Mouse (Mus musculus): Measurements from ENCODE around the gene Bicral. TPM values are rescaled to one million over a fixed set of nuclear protein-coding genes. Genes with fewer than 3 reads are reported as not detected.
"Not testable (repeated sequence)": the region's sequence is repeated elsewhere in the genome, so short reads cannot be mapped to it uniquely, and the experiment has no call there.

Bicral gene
- polyA plus RNA-seq, 1 experiment from 2014 or later = 2.6 TPM

- Histone ChIP-seq H3K36me3 (replicated peaks) (peaks cover 38% of the 10 kb centered on the region), H3K27me3 (no peaks in the 10 kb centered on the region), H3K9me3 (replicated peaks) (no peaks in the 10 kb centered on the region), H3K4me3 (replicated peaks) (peak within 1 kb of the TSS; percentile 75), H3K4me2 (peak within 1 kb of the TSS; percentile 87), H3K9ac (peak within 1 kb of the TSS; percentile 71), H3K27ac (replicated peaks) (peak within 1 kb of the TSS; percentile 81), H3K4me1 (replicated peaks) (peaks cover 28% of the 10 kb centered on the region)
- peak; percentile 79 for ATAC-seq (ENCODE audit: insufficient read depth)
- WGBS (ENCODE audit: insufficient replicate concordance) = under 1% methylated on average over 50 of the region's 50 CpGs
Observed at GRCm38 (mm10) chr17:46772404-46773277, 85.6 kb downstream of the Bicral start, which contains the start of gene 2310039H08Rik. Gene 2310039H08Rik (plus strand): TSS chr17:46772635.

- ATAC-seq (ENCODE audit: insufficient read depth) = no peak
- Histone ChIP-seq H3K9ac (peak overlapping the region; percentile 71), H3K27me3 (no peaks in the 10 kb centered on the region), H3K36me3 (replicated peaks) (peaks cover 32% of the 10 kb centered on the region), H3K9me3 (replicated peaks) (no peaks in the 10 kb centered on the region), H3K4me2 (peak overlapping the region; percentile 87), H3K27ac (replicated peaks) (peak overlapping the region; percentile 81), H3K4me3 (replicated peaks) (peak overlapping the region; percentile 75), H3K4me1 (replicated peaks) (peaks cover 28% of the 10 kb centered on the region)
- WGBS (ENCODE audit: insufficient replicate concordance) = 7% methylated on average over 5 of the region's 5 CpGs
Observed at GRCm38 (mm10) chr17:46772038-46772403, 86.3 kb downstream of the Bicral start.

GRCm38 (mm10) chr17:46771616-46772015, 86.7 kb downstream of the Bicral start:
- H3K27ac ChIP-seq (replicated peaks) = no peak overlapping the region
- peak overlapping the region; percentile 75 for H3K4me3 ChIP-seq (replicated peaks)
- no peak for ATAC-seq (ENCODE audit: insufficient read depth)
- WGBS (ENCODE audit: insufficient replicate concordance) = 64% methylated on average over 17 of the region's 17 CpGs
- H3K4me2 ChIP-seq = peak overlapping the region; percentile 87
- H3K4me1 ChIP-seq (replicated peaks) = peaks cover 28% of the 10 kb centered on the region
- peaks cover 27% of the 10 kb centered on the region for H3K36me3 ChIP-seq (replicated peaks)
- 0 out of 2 replicates have a peak overlapping the region, but pooled peaks have one; percentile 71 for H3K9ac ChIP-seq
- no peaks in the 10 kb centered on the region for H3K27me3 ChIP-seq
- H3K9me3 ChIP-seq (replicated peaks) = no peaks in the 10 kb centered on the region

GRCm38 (mm10) chr17:46771025-46771424, 87.3 kb downstream of the Bicral start:
- H3K27me3 ChIP-seq = no peaks in the 10 kb centered on the region
- 70% methylated on average over 4 of the region's 4 CpGs for WGBS (ENCODE audit: insufficient replicate concordance)
- H3K4me2 ChIP-seq = no peak overlapping the region
- no peak overlapping the region for H3K4me3 ChIP-seq (replicated peaks)
- H3K9me3 ChIP-seq (replicated peaks) = no peaks in the 10 kb centered on the region
- no peak overlapping the region for H3K27ac ChIP-seq (replicated peaks)
- no peak overlapping the region for H3K9ac ChIP-seq
- H3K36me3 ChIP-seq (replicated peaks) = peaks cover 22% of the 10 kb centered on the region
- ATAC-seq (ENCODE audit: insufficient read depth) = no peak
- peaks cover 28% of the 10 kb centered on the region for H3K4me1 ChIP-seq (replicated peaks)

GRCm38 (mm10) chr17:46770546-46770945, 87.7 kb downstream of the Bicral start:
- Histone ChIP-seq H3K9me3 (replicated peaks) (no peaks in the 10 kb centered on the region), H3K27ac (replicated peaks) (no peak overlapping the region), H3K27me3 (no peaks in the 10 kb centered on the region), H3K36me3 (replicated peaks) (peaks cover 17% of the 10 kb centered on the region), H3K9ac (no peak overlapping the region), H3K4me1 (replicated peaks) (peaks cover 28% of the 10 kb centered on the region), H3K4me3 (replicated peaks) (no peak overlapping the region), H3K4me2 (no peak overlapping the region)
- no peak for ATAC-seq (ENCODE audit: insufficient read depth)
- WGBS (ENCODE audit: insufficient replicate concordance) = 81% methylated on average over 11 of the region's 11 CpGs

- Histone ChIP-seq H3K36me3 (replicated peaks) (no peaks in the 10 kb centered on the region), H3K4me2 (no peak overlapping the region), H3K9me3 (replicated peaks) (no peaks in the 10 kb centered on the region), H3K27ac (replicated peaks) (no peak overlapping the region), H3K27me3 (no peaks in the 10 kb centered on the region), H3K4me3 (replicated peaks) (no peak overlapping the region), H3K4me1 (replicated peaks) (peaks cover 14% of the 10 kb centered on the region), H3K9ac (no peak overlapping the region)
- ATAC-seq (ENCODE audit: insufficient read depth) = no peak
- 41% methylated on average over 8 of the region's 8 CpGs for WGBS (ENCODE audit: insufficient replicate concordance)
Observed at GRCm38 (mm10) chr17:46767868-46768267, 90.4 kb downstream of the Bicral start.

GRCm38 (mm10) chr17:46764916-46765315, 93.4 kb downstream of the Bicral start:
- H3K4me2 ChIP-seq; ATAC-seq (ENCODE audit: insufficient read depth); H3K27ac ChIP-seq (replicated peaks); H3K9ac ChIP-seq; H3K27me3 ChIP-seq; H3K4me3 ChIP-seq (replicated peaks); H3K9me3 ChIP-seq (replicated peaks); H3K36me3 ChIP-seq (replicated peaks); H3K4me1 ChIP-seq (replicated peaks): not testable (repeated sequence)
- 66% methylated on average over 9 of the region's 9 CpGs for WGBS (ENCODE audit: insufficient replicate concordance)

- H3K4me1 ChIP-seq (replicated peaks) = 0 out of 2 replicates have a peak, but pooled peaks cover 3% of the 10 kb centered on the region
- ATAC-seq (ENCODE audit: insufficient read depth) = no peak
- H3K9ac ChIP-seq = no peak within 1 kb of the TSS
- no peak within 1 kb of the TSS for H3K4me3 ChIP-seq (replicated peaks)
- no peaks in the 10 kb centered on the region for H3K36me3 ChIP-seq (replicated peaks)
- no peak within 1 kb of the TSS for H3K27ac ChIP-seq (replicated peaks)
- no peak within 1 kb of the TSS for H3K4me2 ChIP-seq
- no peaks in the 10 kb centered on the region for H3K27me3 ChIP-seq
- no peaks in the 10 kb centered on the region for H3K9me3 ChIP-seq (replicated peaks)
- 54% methylated on average over 2 of the region's 2 CpGs for WGBS (ENCODE audit: insufficient replicate concordance)
Observed at GRCm38 (mm10) chr17:46763544-46763943, 94.7 kb downstream of the Bicral start, which contains the start of gene Ptcra. Gene Ptcra (minus strand): TSS chr17:46763712.

- H3K4me2 ChIP-seq = no peak overlapping the region
- no peaks in the 10 kb centered on the region for H3K36me3 ChIP-seq (replicated peaks)
- WGBS (ENCODE audit: insufficient replicate concordance) = 74% methylated on average over 12 of the region's 12 CpGs
- H3K27ac ChIP-seq (replicated peaks) = no peak overlapping the region
- 0 out of 2 replicates have a peak, but pooled peaks cover 8% of the 10 kb centered on the region for H3K27me3 ChIP-seq
- no peaks in the 10 kb centered on the region for H3K9me3 ChIP-seq (replicated peaks)
- H3K4me1 ChIP-seq (replicated peaks) = no peaks in the 10 kb centered on the region
- H3K4me3 ChIP-seq (replicated peaks) = no peak overlapping the region
- no peak overlapping the region for H3K9ac ChIP-seq
- ATAC-seq (ENCODE audit: insufficient read depth) = no peak
Observed at GRCm38 (mm10) chr17:46758753-46759152, 99.5 kb downstream of the Bicral start.

- Histone ChIP-seq H3K9ac (peak within 1 kb of the TSS; percentile 68), H3K27ac (replicated peaks) (peak within 1 kb of the TSS; percentile 87), H3K4me3 (replicated peaks) (peak within 1 kb of the TSS; percentile 91), H3K4me1 (replicated peaks) (peaks cover 40% of the 10 kb centered on the region), H3K36me3 (replicated peaks) (peaks cover 4% of the 10 kb centered on the region; the same call in 1 of the 2 replicates), H3K9me3 (replicated peaks) (no peaks in the 10 kb centered on the region), H3K4me2 (peak within 1 kb of the TSS; percentile 97), H3K27me3 (0 out of 2 replicates have a peak, but pooled peaks cover 7% of the 10 kb centered on the region)
- WGBS (ENCODE audit: insufficient replicate concordance) = under 1% methylated on average over 58 of the region's 58 CpGs
- peak; percentile 99 for ATAC-seq (ENCODE audit: insufficient read depth)
Observed at GRCm38 (mm10) chr17:46751794-46752556, 106.3 kb downstream of the Bicral start, which contains the start of gene Cnpy3. Gene Cnpy3 (minus strand): TSS chr17:46752214.

Data from liver, embryonic 15.5 days (tissue).